Mouse (Mus musculus): ENCODE data around the gene Hspg2. TPM values are rescaled to one million over a fixed set of nuclear protein-coding genes. Genes with fewer than 3 reads are reported as not detected.

The Hspg2 gene
- polyA plus RNA-seq, 1 experiment from 2014 or later: 3.2 TPM

GRCm38 (mm10) chr4:137448641-137449040 is 19.9 kb upstream of the Hspg2 start:
- ATAC-seq (ENCODE audit: low read depth) (no peak), DNase-seq (no peak)
- H3K27ac ChIP-seq: peak overlapping the region; percentile 29; the same call in 1 of the 2 replicates
- H3K9ac ChIP-seq: no peak overlapping the region
- H3K36me3 ChIP-seq: no peaks in the 10 kb centered on the region
- H3K4me2 ChIP-seq: 0 out of 2 replicates have a peak overlapping the region, but pooled peaks have one; percentile 10
- no peaks in the 10 kb centered on the region for H3K9me3 ChIP-seq (replicated peaks)
- no peak overlapping the region for H3K4me3 ChIP-seq (replicated peaks)
- 36% methylated on average over 2 of the region's 2 CpGs for WGBS (ENCODE audit: insufficient replicate concordance)
- H3K27me3 ChIP-seq: no peaks in the 10 kb centered on the region
- peaks cover 59% of the 10 kb centered on the region for H3K4me1 ChIP-seq (replicated peaks)

GRCm38 (mm10) chr4:137449132-137449531 is 19.4 kb upstream of the Hspg2 start:
- H3K36me3 ChIP-seq: no peaks in the 10 kb centered on the region
- H3K27me3 ChIP-seq: no peaks in the 10 kb centered on the region
- WGBS (ENCODE audit: insufficient replicate concordance): 64% methylated on average over 2 of the region's 2 CpGs
- no peaks in the 10 kb centered on the region for H3K9me3 ChIP-seq (replicated peaks)
- no peak overlapping the region; the same call in 1 of the 2 replicates for H3K9ac ChIP-seq
- no peak overlapping the region for H3K4me3 ChIP-seq (replicated peaks)
- ATAC-seq (ENCODE audit: low read depth) (no peak), DNase-seq (no peak)
- H3K4me1 ChIP-seq (replicated peaks): peaks cover 55% of the 10 kb centered on the region
- no peak overlapping the region for H3K4me2 ChIP-seq
- no peak overlapping the region for H3K27ac ChIP-seq

GRCm38 (mm10) chr4:137449715-137450114 is 18.9 kb upstream of the Hspg2 start:
- H3K9me3 ChIP-seq (replicated peaks): no peaks in the 10 kb centered on the region
- H3K4me3 ChIP-seq (replicated peaks): no peak overlapping the region
- H3K36me3 ChIP-seq: no peaks in the 10 kb centered on the region
- no peaks in the 10 kb centered on the region for H3K27me3 ChIP-seq
- DNase-seq (no peak), ATAC-seq (ENCODE audit: low read depth) (no peak)
- H3K27ac ChIP-seq: peak overlapping the region; percentile 15; the same call in 1 of the 2 replicates
- H3K4me2 ChIP-seq: no peak overlapping the region
- WGBS (ENCODE audit: insufficient replicate concordance): 70% methylated on average over 10 of the region's 10 CpGs
- peaks cover 55% of the 10 kb centered on the region for H3K4me1 ChIP-seq (replicated peaks)
- no peak overlapping the region for H3K9ac ChIP-seq

DNA sequence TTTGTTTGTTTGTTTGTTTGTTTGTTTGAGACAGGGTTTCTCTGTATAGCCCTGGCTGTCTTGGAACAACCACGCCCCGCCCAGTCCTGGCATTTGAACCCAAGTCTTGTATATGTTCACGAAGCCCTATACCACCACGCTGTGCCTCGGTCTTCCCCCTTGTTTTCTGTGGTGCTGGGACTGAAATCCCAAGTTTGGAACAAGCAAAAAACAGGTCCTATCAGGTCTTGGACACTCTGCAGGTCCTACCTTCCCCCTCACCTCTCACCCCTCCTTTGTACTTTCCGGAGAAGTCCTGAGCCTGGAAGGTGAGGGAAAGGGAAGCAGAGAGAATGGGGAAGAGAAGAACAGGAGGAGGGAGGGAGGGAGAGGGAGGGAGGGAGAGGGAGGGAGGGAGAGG is 16.4 kb upstream of the Hspg2 start:
- DNase-seq (no peak), ATAC-seq (ENCODE audit: low read depth) (no peak)
- H3K27me3 ChIP-seq: no peaks in the 10 kb centered on the region
- no peak overlapping the region for H3K4me2 ChIP-seq
- no peaks in the 10 kb centered on the region for H3K9me3 ChIP-seq (replicated peaks)
- peaks cover 50% of the 10 kb centered on the region for H3K4me1 ChIP-seq (replicated peaks)
- H3K27ac ChIP-seq: no peak overlapping the region
- no peak overlapping the region for H3K4me3 ChIP-seq (replicated peaks)
- 83% methylated on average over 6 of the region's 6 CpGs for WGBS (ENCODE audit: insufficient replicate concordance)
- H3K36me3 ChIP-seq: no peaks in the 10 kb centered on the region
- no peak overlapping the region for H3K9ac ChIP-seq

- no peak for ATAC-seq (ENCODE audit: low read depth)
- no peak for DNase-seq
- WGBS (ENCODE audit: insufficient replicate concordance): 75% methylated on average over 8 of the region's 8 CpGs
- Histone ChIP-seq H3K27ac (no peak within 1 kb of the TSS), H3K36me3 (no peaks in the 10 kb centered on the region), H3K4me1 (replicated peaks) (peaks cover 48% of the 10 kb centered on the region), H3K4me2 (no peak within 1 kb of the TSS), H3K9ac (no peak within 1 kb of the TSS), H3K4me3 (replicated peaks) (no peak within 1 kb of the TSS), H3K27me3 (no peaks in the 10 kb centered on the region), H3K9me3 (replicated peaks) (no peaks in the 10 kb centered on the region)
Measured at GRCm38 (mm10) chr4:137453234-137453767, 15.3 kb upstream of the Hspg2 start, which contains the start of gene 1700013G24Rik. TSS of gene 1700013G24Rik (plus strand) at chr4:137453284.

- WGBS (ENCODE audit: insufficient replicate concordance): 77% methylated on average over 14 of the region's 14 CpGs
- no peak for ATAC-seq (ENCODE audit: low read depth)
- H3K4me1 ChIP-seq (replicated peaks): peaks cover 43% of the 10 kb centered on the region
Measured at GRCm38 (mm10) chr4:137454582-137454981, 14.0 kb upstream of the Hspg2 start.

GRCm38 (mm10) chr4:137456581-137456980 is 12.0 kb upstream of the Hspg2 start:
- WGBS (ENCODE audit: insufficient replicate concordance): 71% methylated on average over 12 of the region's 12 CpGs
- peaks cover 29% of the 10 kb centered on the region for H3K4me1 ChIP-seq (replicated peaks)

More at GRCm38 (mm10) chr4:137454582-137454981, 14.0 kb upstream of the Hspg2 start:
- H3K4me2 ChIP-seq: no peak overlapping the region
- no peaks in the 10 kb centered on the region for H3K27me3 ChIP-seq
- DNase-seq: no peak
- no peak overlapping the region for H3K4me3 ChIP-seq (replicated peaks)
- no peak overlapping the region for H3K9ac ChIP-seq
- H3K9me3 ChIP-seq (replicated peaks): no peaks in the 10 kb centered on the region
- no peak overlapping the region for H3K27ac ChIP-seq
- H3K36me3 ChIP-seq: no peaks in the 10 kb centered on the region

DNA sequence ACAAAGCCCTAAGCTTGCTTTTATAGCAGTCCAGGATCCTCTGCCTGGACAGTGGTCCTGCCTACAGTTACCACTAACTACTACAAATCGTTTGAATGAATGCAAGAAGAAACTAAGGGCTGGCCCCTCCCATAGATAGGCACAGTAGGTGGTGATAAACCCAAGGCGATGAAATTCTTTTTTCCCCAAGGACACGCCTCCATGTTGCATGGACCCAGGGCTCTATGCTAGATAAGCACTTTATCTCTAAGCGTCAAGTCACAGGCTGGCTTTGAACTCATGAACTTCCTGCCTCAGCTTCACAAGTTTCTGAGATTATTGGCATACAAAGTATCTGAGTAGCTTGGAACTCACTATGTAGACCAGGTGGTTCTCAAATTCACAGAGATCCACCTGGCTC is 11.3 kb upstream of the Hspg2 start:
- no peak overlapping the region for H3K9ac ChIP-seq
- no peaks in the 10 kb centered on the region for H3K9me3 ChIP-seq (replicated peaks)
- no peaks in the 10 kb centered on the region for H3K36me3 ChIP-seq
- no peak overlapping the region for H3K4me3 ChIP-seq (replicated peaks)
- H3K27ac ChIP-seq: no peak overlapping the region
- H3K4me1 ChIP-seq (replicated peaks): peaks cover 33% of the 10 kb centered on the region
- peak; percentile 44 for DNase-seq
- no peaks in the 10 kb centered on the region for H3K27me3 ChIP-seq
- WGBS (ENCODE audit: insufficient replicate concordance): 10% methylated on average over 4 of the region's 4 CpGs
- ATAC-seq (ENCODE audit: low read depth): peak; percentile 80
- H3K4me2 ChIP-seq: no peak overlapping the region; the same call in 1 of the 2 replicates

More at GRCm38 (mm10) chr4:137456581-137456980, 12.0 kb upstream of the Hspg2 start:
- Histone ChIP-seq H3K27me3 (no peaks in the 10 kb centered on the region), H3K9me3 (replicated peaks) (no peaks in the 10 kb centered on the region), H3K36me3 (no peaks in the 10 kb centered on the region), H3K27ac (no peak overlapping the region), H3K9ac (no peak overlapping the region), H3K4me3 (replicated peaks) (no peak overlapping the region), H3K4me2 (no peak overlapping the region)
- no peak for ATAC-seq (ENCODE audit: low read depth)
- no peak for DNase-seq

- Histone ChIP-seq H3K36me3 (no peaks in the 10 kb centered on the region), H3K27me3 (no peaks in the 10 kb centered on the region), H3K4me1 (replicated peaks) (peaks cover 31% of the 10 kb centered on the region), H3K9ac (no peak overlapping the region), H3K27ac (no peak overlapping the region), H3K4me3 (replicated peaks) (no peak overlapping the region), H3K4me2 (no peak overlapping the region), H3K9me3 (replicated peaks) (no peaks in the 10 kb centered on the region)
- DNase-seq: no peak
- 67% methylated on average over 9 of the region's 9 CpGs for WGBS (ENCODE audit: insufficient replicate concordance)
- ATAC-seq (ENCODE audit: low read depth): no peak
Measured at GRCm38 (mm10) chr4:137458310-137458709, 10.3 kb upstream of the Hspg2 start.

- ATAC-seq (ENCODE audit: low read depth): no peak
- 27% methylated on average over 5 of the region's 5 CpGs for WGBS (ENCODE audit: insufficient replicate concordance)
- no peaks in the 10 kb centered on the region for H3K9me3 ChIP-seq (replicated peaks)
- H3K27ac ChIP-seq: no peak overlapping the region
- no peak for DNase-seq
- no peak overlapping the region for H3K4me2 ChIP-seq
- H3K36me3 ChIP-seq: no peaks in the 10 kb centered on the region
- H3K4me3 ChIP-seq (replicated peaks): no peak overlapping the region
- H3K9ac ChIP-seq: no peak overlapping the region
- no peaks in the 10 kb centered on the region for H3K27me3 ChIP-seq
- peaks cover 29% of the 10 kb centered on the region for H3K4me1 ChIP-seq (replicated peaks)
Measured at GRCm38 (mm10) chr4:137458861-137459260, 9.7 kb upstream of the Hspg2 start.

GRCm38 (mm10) chr4:137460676-137461075 is 7.9 kb upstream of the Hspg2 start:
- DNase-seq (no peak), ATAC-seq (ENCODE audit: low read depth) (no peak)
- Histone ChIP-seq H3K27me3 (no peaks in the 10 kb centered on the region), H3K36me3 (no peaks in the 10 kb centered on the region), H3K4me2 (no peak overlapping the region), H3K9ac (no peak overlapping the region), H3K27ac (no peak overlapping the region), H3K4me1 (replicated peaks) (peaks cover 29% of the 10 kb centered on the region), H3K9me3 (replicated peaks) (no peaks in the 10 kb centered on the region), H3K4me3 (replicated peaks) (no peak overlapping the region)
- 75% methylated on average over 14 of the region's 14 CpGs for WGBS (ENCODE audit: insufficient replicate concordance)

- Histone ChIP-seq H3K4me1 (replicated peaks) (peaks cover 29% of the 10 kb centered on the region), H3K27ac (no peak overlapping the region)
- WGBS (ENCODE audit: insufficient replicate concordance): 51% methylated on average over 4 of the region's 4 CpGs
Measured at GRCm38 (mm10) chr4:137461217-137461616, 7.4 kb upstream of the Hspg2 start.

More at GRCm38 (mm10) chr4:137461217-137461616, 7.4 kb upstream of the Hspg2 start:
- Histone ChIP-seq H3K9ac (no peak overlapping the region), H3K9me3 (replicated peaks) (no peaks in the 10 kb centered on the region), H3K36me3 (no peaks in the 10 kb centered on the region), H3K4me3 (replicated peaks) (no peak overlapping the region), H3K4me2 (no peak overlapping the region), H3K27me3 (no peaks in the 10 kb centered on the region)
- ATAC-seq (ENCODE audit: low read depth) (no peak), DNase-seq (no peak)

All from liver, embryonic 13.5 days (tissue).